In the genomic region with DNA sequence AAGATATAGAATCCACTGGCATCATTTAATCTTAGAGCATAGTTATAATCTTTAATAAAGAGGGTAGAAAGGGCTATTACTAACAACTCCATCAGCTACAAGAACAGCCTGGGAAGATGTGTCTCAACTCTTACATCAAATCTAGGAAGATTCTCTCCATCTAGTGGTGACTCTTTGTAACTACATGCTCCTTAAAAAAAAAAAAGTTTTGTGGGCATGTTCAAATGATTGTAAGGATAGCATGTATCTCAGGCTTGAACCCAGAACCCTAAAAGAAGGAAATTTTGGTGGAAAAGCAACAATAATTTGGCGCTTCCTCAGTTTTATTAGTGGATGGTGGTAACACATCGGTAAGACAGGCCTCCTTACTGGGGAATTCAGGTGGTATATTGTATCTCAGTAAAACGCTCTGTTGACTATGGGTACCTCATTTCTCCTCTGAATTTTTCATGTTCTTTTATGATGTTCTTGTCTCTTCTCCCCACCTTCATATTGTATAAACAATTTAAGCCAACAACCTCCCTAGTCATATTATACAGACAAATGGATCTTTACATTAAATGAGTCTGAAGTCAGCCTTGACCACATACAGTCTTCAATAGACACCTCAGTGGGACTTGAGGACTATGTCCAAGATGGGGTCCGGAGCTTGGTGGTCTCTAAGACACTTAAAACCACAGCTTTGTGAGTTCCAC, we compare ENCODE assay signal across 11 mouse cellular contexts. TPM values are rescaled to one million over a fixed set of nuclear protein-coding genes. Genes with fewer than 3 reads are reported as not detected.
DNase-seq lines count a peak whose midpoint lies in the region; ATAC-seq lines count a peak whose summit lies in the region.
"Had no signal": no experiment of that assay in that cellular context is flagged by ENCODE, and none has a peak within 500 bp of the region (broad histone marks: within the 10 kb centered on the region; RNA-seq: fewer than 3 reads in every experiment).

No protein-coding gene starts in this region.

- H3K4me2 ChIP-seq in hindbrain, embryonic 11.5 days (replicated peaks; ENCODE audit: low read depth, low read length), result no peak overlapping the region
- no peak overlapping the region for H3K4me2 ChIP-seq in hindbrain, embryonic 12.5 days (replicated peaks)
- H3K4me2 ChIP-seq: heart, embryonic 11.5 days had no signal

- H3K4me3 ChIP-seq in hindbrain, embryonic 11.5 days (ENCODE audit: low read depth, low read length), result no peak overlapping the region
- H3K4me3 ChIP-seq in hindbrain, embryonic 12.5 days, result no peak overlapping the region

- no peaks in the 10 kb centered on the region for H3K9me3 ChIP-seq in hindbrain, embryonic 11.5 days (ENCODE audit: control insufficient read depth, low read length)
- no peaks in the 10 kb centered on the region for H3K9me3 ChIP-seq in hindbrain, embryonic 12.5 days (replicated peaks)

- H3K9ac ChIP-seq in hindbrain, embryonic 11.5 days (ENCODE audit: low read depth, low read length), result no peak overlapping the region
- H3K9ac ChIP-seq in hindbrain, embryonic 12.5 days, result no peak overlapping the region

- no peak overlapping the region for H3K27ac ChIP-seq in hindbrain, embryonic 11.5 days (ENCODE audit: low read depth, low read length)
- no peak overlapping the region for H3K27ac ChIP-seq in hindbrain, embryonic 12.5 days

- H3K4me1 ChIP-seq in hindbrain, embryonic 11.5 days (replicated peaks; ENCODE audit: control insufficient read depth, insufficient read depth, low read length), result no peaks in the 10 kb centered on the region
- H3K4me1 ChIP-seq in hindbrain, embryonic 12.5 days, result no peaks in the 10 kb centered on the region

- H3K36me3 ChIP-seq in hindbrain, embryonic 11.5 days (ENCODE audit: control insufficient read depth, insufficient read depth, low read length), result no peaks in the 10 kb centered on the region
- no peaks in the 10 kb centered on the region for H3K36me3 ChIP-seq in hindbrain, embryonic 12.5 days

- no peak for ATAC-seq in hindbrain, embryonic 11.5 days (ENCODE audit: low FRiP score)
- no peak for ATAC-seq in hindbrain, embryonic 12.5 days (ENCODE audit: low FRiP score)

- DNase-seq in hindbrain, embryonic 11.5 days (ENCODE audit: low spot score), result peak; percentile 39
- DNase-seq in thymus, postnatal 0 days (ENCODE audit: low spot score), result peak; percentile 24
- DNase-seq in thymus, postnatal 10 days (ENCODE audit: low spot score in 2 of 2), result no peak
- peak; percentile 34 for DNase-seq in embryo, embryonic 9.5 days (ENCODE audit: extremely low spot score)
- DNase-seq in urinary bladder, postnatal 14 days (ENCODE audit: low spot score), result no peak
- no peak for DNase-seq in layer of hippocampus, postnatal 25 days (ENCODE audit: extremely low spot score in 1 of 2, low spot score in 1 of 2)
- DNase-seq in gastrocnemius, postnatal 25 days, result no peak
- DNase-seq: adrenal gland, postnatal 10 days; left cerebral cortex, postnatal 4 days had no signal

- H3K27me3 ChIP-seq in hindbrain, embryonic 11.5 days (ENCODE audit: control insufficient read depth, insufficient read depth, low read length), result no peaks in the 10 kb centered on the region
- no peaks in the 10 kb centered on the region for H3K27me3 ChIP-seq in hindbrain, embryonic 12.5 days

- 45% methylated on average over 4 of the region's 4 CpGs for WGBS in hindbrain, embryonic 11.5 days
- WGBS in hindbrain, embryonic 12.5 days, result 39% methylated on average over 4 of the region's 4 CpGs

RNA-seq across cellular contexts. Expression of a gene that starts 40.4 kb away (rescaled TPM):
- polyA plus RNA-seq in hindbrain, embryonic 11.5 days (2014; fragmentation: Nextera tagmentation; extraction: Ambion mirVana), result 73.9 and 78.5 TPM in 2 replicates
- polyA plus RNA-seq in hindbrain, embryonic 12.5 days (2016; fragmentation: Nextera tagmentation; extraction: Ambion mirVana), result 56.7 and 67.1 TPM in 2 replicates
- 43.1 and 46.3 TPM in 2 replicates for polyA plus RNA-seq in thymus, postnatal 0 days (2015; fragmentation: Nextera tagmentation; extraction: Ambion mirVana)
- 10 to 100 TPM; 25.3 to 28.3 TPM for total RNA-seq in layer of hippocampus, postnatal 25 days (2021)
- total RNA-seq in gastrocnemius, postnatal 25 days (2021), result 1 to 10 TPM; 6.4 to 7.0 TPM

RNA-seq across cellular contexts. Expression of a gene that starts 40.4 kb away (rescaled TPM):
- 336 and 374 TPM in 2 replicates for polyA plus RNA-seq in hindbrain, embryonic 11.5 days (2014; fragmentation: Nextera tagmentation; extraction: Ambion mirVana)
- polyA plus RNA-seq in hindbrain, embryonic 12.5 days (2016; fragmentation: Nextera tagmentation; extraction: Ambion mirVana), result 339 and 346 TPM in 2 replicates
- polyA plus RNA-seq in thymus, postnatal 0 days (2015; fragmentation: Nextera tagmentation; extraction: Ambion mirVana), result 361 and 375 TPM in 2 replicates
- total RNA-seq in layer of hippocampus, postnatal 25 days (2021), result 100 to 1,000 TPM; 128 to 183 TPM
- 10 to 100 TPM; 42.1 to 46.4 TPM for total RNA-seq in gastrocnemius, postnatal 25 days (2021)

Comparison
In these comparisons a context has a peak if more than half of its experiments do, and no peak if none do; other contexts are left out.
1. DNase-seq: peak in hindbrain, embryonic 11.5 days (single experiment), thymus, postnatal 0 days (single experiment) and embryo, embryonic 9.5 days (single experiment); none in thymus, postnatal 10 days (0 of 2), urinary bladder, postnatal 14 days (single experiment), layer of hippocampus, postnatal 25 days (0 of 2) and gastrocnemius, postnatal 25 days (single experiment).